Mouse (Mus musculus): ENCODE measurements around the gene Defb45. TPM values are rescaled to one million over a fixed set of nuclear protein-coding genes. Genes with fewer than 3 reads are reported as not detected.
A peak's percentile ranks its signal among the peaks of the same experiment; 100 is the strongest.

Gene Defb45
- polyA plus RNA-seq, 1 experiment from 2014 or later, result not detected

DNA sequence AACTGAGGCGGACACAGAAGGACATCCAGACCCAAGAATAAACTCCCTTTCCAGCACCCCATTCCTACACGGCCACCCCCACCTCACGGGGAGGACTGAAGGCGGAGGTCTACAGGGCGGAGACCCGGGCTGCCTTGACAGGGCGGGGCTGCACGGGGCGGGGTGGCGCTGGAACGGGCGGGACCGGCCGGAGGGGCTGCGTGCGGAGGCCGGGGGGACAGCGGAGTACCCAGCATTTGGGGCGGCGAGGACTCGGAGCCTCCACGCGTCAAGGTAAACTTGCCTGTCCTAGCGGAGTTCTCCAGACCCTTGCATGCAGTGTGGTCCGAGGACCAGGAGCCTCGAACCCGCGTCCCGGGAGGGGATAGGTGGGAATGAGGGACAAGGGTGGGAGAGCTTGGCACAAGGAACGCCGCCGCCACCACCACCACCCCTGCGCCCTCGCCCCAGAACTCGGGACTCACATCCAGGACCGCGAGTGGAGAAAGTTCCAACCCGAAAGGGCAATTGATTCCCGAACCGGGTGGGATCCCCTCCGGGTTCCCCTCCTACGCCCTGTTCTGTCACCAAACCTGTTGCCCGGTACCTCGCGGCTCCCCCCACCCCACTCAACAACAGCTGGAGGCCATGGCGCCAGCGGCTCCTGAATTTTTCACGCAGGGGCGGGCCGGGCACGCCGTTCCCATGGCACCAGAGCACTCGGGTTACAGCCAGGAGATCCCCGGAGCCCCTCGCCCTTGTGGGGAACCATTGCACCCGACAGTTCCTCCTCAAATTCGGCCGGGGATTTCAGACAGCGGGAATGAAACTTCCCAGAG is 27.8 kb upstream of the Defb45 start, which contains the start of gene Rem1:
Rem1 (plus strand) TSS at position 178 of the 818 bp plus-strand sequence.
- Histone ChIP-seq H3K4me2 (peak within 1 kb of the TSS; percentile 58), H3K36me3 (ENCODE audit: poor library complexity, severe bottlenecking) (no peaks in the 10 kb centered on the region), H3K27ac (no peak within 1 kb of the TSS), H3K4me1 (peaks cover 11% of the 10 kb centered on the region), H3K9me3 (replicated peaks) (no peaks in the 10 kb centered on the region), H3K4me3 (peak within 1 kb of the TSS; percentile 35), H3K9ac (peak within 1 kb of the TSS; percentile 41; the same call in 1 of the 2 replicates), H3K27me3 (peaks cover 51% of the 10 kb centered on the region)
- 2% methylated on average over 59 of the region's 59 CpGs for WGBS
- ATAC-seq, result no peak

DNA sequence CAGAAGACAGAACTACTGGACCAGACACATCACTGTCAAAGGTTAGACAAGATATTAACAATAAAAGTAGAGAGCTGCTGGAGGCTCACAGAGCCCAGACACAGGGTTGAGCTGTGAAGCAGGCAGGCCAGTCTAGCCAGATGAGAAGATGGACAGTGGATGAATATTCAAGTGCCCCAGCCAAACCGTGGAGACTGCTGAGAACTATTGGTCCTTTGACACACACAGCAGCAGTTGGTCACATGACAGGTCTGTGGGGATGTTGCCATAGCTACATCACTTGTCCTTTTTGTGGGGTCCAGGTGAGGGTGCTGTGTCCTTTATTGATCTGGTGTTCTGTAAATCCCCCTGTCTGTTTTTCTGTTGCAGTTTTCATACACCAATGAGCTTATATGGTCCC is 26.1 kb upstream of the Defb45 start:
- WGBS, result 0% methylated on average over 1 of the region's 1 CpGs
- Histone ChIP-seq H3K4me3 (no peak overlapping the region), H3K27me3 (peaks cover 50% of the 10 kb centered on the region), H3K4me2 (no peak overlapping the region), H3K27ac (no peak overlapping the region), H3K9ac (no peak overlapping the region), H3K36me3 (ENCODE audit: poor library complexity, severe bottlenecking) (no peaks in the 10 kb centered on the region), H3K4me1 (peaks cover 11% of the 10 kb centered on the region), H3K9me3 (replicated peaks) (no peaks in the 10 kb centered on the region)
- 0 out of 2 replicates have a peak, but pooled peaks have one; percentile 27 for ATAC-seq

DNA sequence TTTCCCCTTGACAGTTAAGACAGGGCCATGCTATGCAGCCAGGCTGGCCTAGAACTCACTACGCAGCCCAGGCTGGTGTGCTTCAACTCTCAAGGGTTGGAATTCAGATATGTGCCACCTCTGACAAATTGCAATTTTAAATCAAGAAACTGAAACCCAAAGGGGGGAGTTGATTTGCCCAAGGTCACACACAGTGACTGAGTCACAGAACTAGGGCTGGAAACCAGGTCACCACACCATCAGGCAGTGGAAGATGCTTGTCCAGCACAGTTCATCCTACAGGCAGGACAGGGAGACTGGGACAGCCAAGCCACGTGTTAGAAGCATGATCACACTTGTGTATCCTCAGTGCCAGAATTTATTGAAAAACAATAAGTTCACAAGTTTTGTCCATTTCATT is 25.4 kb upstream of the Defb45 start:
- no peak overlapping the region for H3K9ac ChIP-seq
- peaks cover 11% of the 10 kb centered on the region for H3K4me1 ChIP-seq
- H3K4me2 ChIP-seq, result no peak overlapping the region
- ATAC-seq, result no peak
- H3K27me3 ChIP-seq, result peaks cover 45% of the 10 kb centered on the region
- no peak overlapping the region for H3K4me3 ChIP-seq
- WGBS, result 87% methylated on average over 2 of the region's 2 CpGs
- H3K9me3 ChIP-seq (replicated peaks), result no peaks in the 10 kb centered on the region
- H3K27ac ChIP-seq, result no peak overlapping the region
- H3K36me3 ChIP-seq (ENCODE audit: poor library complexity, severe bottlenecking), result no peaks in the 10 kb centered on the region

DNA sequence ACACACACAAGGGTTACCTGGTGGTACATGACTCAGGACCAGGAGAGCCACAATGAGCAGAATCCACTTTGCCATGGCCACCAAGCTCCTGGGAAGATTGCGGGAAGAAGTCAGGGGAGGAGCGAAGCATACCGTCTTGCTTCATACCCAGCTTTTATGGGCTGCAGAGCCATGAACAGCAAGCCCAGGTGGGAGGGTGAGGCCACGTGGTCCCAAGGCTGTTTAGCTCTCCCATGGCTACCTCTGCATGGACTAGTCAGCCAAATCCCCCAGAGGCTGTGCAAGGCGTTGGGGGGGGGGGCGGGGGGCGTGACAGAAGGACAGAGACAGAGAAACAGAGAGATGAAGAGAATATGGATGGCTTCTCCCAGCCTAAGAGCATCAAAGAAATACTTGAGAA is 23.8 kb upstream of the Defb45 start, which contains the start of gene Defb25:
Defb25 (minus strand) TSS at position 101 of the 400 bp plus-strand sequence.
- H3K36me3 ChIP-seq (ENCODE audit: poor library complexity, severe bottlenecking), result no peaks in the 10 kb centered on the region
- H3K4me1 ChIP-seq, result peaks cover 11% of the 10 kb centered on the region
- no peak within 1 kb of the TSS for H3K9ac ChIP-seq
- H3K27ac ChIP-seq, result no peak within 1 kb of the TSS
- no peaks in the 10 kb centered on the region for H3K9me3 ChIP-seq (replicated peaks)
- ATAC-seq, result no peak
- H3K4me2 ChIP-seq, result no peak within 1 kb of the TSS
- whole genome bisulfite sequencing, result 80% methylated on average over 7 of the region's 7 CpGs
- H3K27me3 ChIP-seq, result peaks cover 29% of the 10 kb centered on the region
- no peak within 1 kb of the TSS for H3K4me3 ChIP-seq

DNA sequence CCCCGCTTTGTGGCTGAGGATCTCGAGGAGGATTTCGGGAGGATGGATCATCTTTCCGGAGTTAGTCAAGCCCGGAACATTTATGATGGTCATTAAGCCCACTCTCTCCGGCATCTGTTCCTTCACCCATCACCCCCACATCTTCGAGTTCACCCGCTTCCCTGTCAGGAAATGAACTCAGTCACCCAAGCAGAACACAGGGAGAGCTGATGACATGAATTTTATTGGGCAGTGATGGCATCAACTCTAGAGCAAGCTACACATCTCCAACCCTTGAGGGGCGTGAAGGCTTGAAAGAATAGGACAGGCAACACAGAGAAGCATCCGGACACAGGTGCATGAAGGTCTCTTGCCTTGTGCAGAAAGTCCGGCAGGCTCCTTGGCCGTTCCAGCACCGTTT is 23.0 kb upstream of the Defb45 start:
- WGBS, result 91% methylated on average over 13 of the region's 13 CpGs
- no peak for ATAC-seq
- peaks cover 21% of the 10 kb centered on the region for H3K27me3 ChIP-seq
- no peaks in the 10 kb centered on the region for H3K9me3 ChIP-seq (replicated peaks)
- no peak overlapping the region for H3K27ac ChIP-seq
- no peak overlapping the region for H3K9ac ChIP-seq
- no peak overlapping the region for H3K4me2 ChIP-seq
- H3K36me3 ChIP-seq (ENCODE audit: poor library complexity, severe bottlenecking), result no peaks in the 10 kb centered on the region
- H3K4me3 ChIP-seq, result no peak overlapping the region
- peaks cover 8% of the 10 kb centered on the region for H3K4me1 ChIP-seq

DNA sequence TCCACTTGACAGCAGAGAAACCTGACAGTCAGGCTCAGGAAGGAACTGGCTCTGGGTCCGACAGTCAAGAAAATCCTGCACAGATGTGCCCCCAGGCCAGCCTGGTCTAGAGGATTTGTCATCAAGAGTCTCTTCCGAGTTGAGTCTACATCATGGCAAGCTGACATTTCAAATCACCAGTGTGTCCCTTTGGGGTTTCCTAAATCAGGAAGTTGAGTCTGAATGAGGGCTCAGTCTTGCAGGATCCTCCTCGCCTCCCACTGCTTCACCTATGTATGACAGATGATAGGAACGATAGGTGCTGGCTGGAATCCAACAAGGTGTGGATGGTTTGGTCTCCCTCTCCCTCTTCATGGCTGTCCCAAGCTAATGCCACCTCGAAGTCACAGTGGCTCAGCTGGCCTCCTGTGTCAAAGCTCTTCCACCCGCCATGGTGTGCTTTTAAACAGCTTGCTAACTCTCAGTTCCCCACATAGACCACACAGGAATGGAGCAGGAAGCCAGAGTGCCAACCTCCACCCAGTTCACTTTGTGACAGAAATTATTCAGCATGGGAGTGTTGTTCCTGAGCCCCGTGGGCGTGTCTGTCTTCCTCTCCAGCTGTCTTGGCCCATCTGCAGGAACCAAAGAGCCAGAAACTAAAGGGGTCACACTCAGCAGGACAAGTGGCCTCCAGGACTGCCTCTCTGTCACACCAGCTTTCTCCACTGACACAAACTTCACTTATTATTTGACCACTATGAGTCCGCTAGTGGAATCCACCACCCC is 21.4 kb upstream of the Defb45 start:
- H3K9ac ChIP-seq, result no peak overlapping the region
- H3K27me3 ChIP-seq, result peaks cover 5% of the 10 kb centered on the region
- WGBS, result 75% methylated on average over 9 of the region's 9 CpGs
- no peak overlapping the region for H3K4me2 ChIP-seq
- no peaks in the 10 kb centered on the region for H3K36me3 ChIP-seq (ENCODE audit: poor library complexity, severe bottlenecking)
- H3K4me1 ChIP-seq, result no peaks in the 10 kb centered on the region
- H3K4me3 ChIP-seq, result no peak overlapping the region
- ATAC-seq, result no peak
- no peak overlapping the region for H3K27ac ChIP-seq
- H3K9me3 ChIP-seq (replicated peaks), result no peaks in the 10 kb centered on the region

DNA sequence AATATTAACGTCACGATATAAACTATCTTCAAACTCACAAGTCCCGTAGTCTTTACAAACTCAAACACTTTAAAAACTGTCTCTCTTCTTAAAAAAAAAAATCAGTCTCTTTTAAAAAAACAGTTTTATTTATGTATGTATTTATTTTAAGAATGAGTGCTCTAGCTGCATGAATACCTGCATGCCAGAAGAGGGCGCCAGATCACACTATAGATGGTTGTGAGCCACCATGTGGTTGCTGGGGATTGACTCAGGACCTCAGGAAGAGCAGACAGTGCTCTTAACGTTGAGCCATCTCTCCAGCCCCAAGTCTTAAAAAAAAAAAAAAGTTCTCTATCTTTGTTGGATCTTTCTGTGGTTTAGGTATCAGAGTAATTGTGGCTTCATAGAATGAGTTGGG is 18.2 kb upstream of the Defb45 start:
- H3K27me3 ChIP-seq, result no peaks in the 10 kb centered on the region
- no peak overlapping the region for H3K4me2 ChIP-seq
- H3K27ac ChIP-seq, result no peak overlapping the region
- 57% methylated on average over 5 of the region's 5 CpGs for WGBS
- no peak for ATAC-seq
- H3K36me3 ChIP-seq (ENCODE audit: poor library complexity, severe bottlenecking), result no peaks in the 10 kb centered on the region
- no peak overlapping the region for H3K9ac ChIP-seq
- H3K9me3 ChIP-seq (replicated peaks), result no peaks in the 10 kb centered on the region
- no peaks in the 10 kb centered on the region for H3K4me1 ChIP-seq
- no peak overlapping the region for H3K4me3 ChIP-seq

DNA sequence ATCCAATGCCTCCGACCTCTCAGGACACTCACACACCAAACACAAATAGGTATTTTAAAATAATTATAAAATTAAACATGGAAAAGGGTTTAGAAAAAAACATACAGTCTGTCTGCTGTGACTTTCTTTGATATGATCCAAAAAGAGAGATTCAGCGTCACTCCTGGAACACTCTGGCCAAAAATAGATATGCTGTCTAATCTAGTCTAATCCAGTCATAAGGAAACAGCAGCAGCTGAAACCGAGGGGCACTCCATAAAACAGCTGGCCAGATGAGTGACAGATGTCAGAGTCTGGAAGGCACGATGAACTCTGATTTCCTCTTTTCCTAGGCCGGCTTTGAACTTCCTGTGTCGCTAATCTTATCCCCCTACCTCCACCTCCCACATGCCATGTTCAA is 17.3 kb upstream of the Defb45 start:
- Histone ChIP-seq H3K36me3 (ENCODE audit: poor library complexity, severe bottlenecking) (no peaks in the 10 kb centered on the region), H3K4me1 (no peaks in the 10 kb centered on the region), H3K9me3 (replicated peaks) (no peaks in the 10 kb centered on the region), H3K9ac (no peak overlapping the region), H3K4me3 (no peak overlapping the region), H3K27ac (no peak overlapping the region), H3K4me2 (no peak overlapping the region), H3K27me3 (no peaks in the 10 kb centered on the region)
- WGBS, result 84% methylated on average over 6 of the region's 6 CpGs
- no peak for ATAC-seq

DNA sequence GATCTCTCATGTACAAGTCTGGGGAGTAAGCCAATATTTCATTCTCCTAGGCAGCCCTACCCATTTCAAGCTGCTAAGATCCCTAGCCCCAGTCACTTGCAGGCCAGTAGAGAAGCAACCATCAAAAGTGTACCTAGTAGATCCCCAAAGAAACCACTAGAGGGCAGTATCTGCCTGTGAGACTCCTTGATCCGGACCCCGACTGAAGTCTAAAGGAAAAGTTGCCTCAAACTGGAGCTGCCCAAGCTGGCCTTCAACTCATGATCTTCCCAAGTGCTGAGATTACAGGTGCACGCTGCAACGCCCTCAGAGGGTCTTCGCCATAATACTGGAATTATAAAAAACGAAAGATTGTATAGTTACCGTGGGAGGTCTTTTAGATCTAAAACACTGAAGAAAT is 16.4 kb upstream of the Defb45 start:
- Histone ChIP-seq H3K4me1 (no peaks in the 10 kb centered on the region), H3K4me3 (no peak overlapping the region), H3K9ac (no peak overlapping the region), H3K27me3 (no peaks in the 10 kb centered on the region), H3K9me3 (replicated peaks) (no peaks in the 10 kb centered on the region), H3K27ac (no peak overlapping the region), H3K4me2 (no peak overlapping the region), H3K36me3 (ENCODE audit: poor library complexity, severe bottlenecking) (no peaks in the 10 kb centered on the region)
- ATAC-seq, result peak; percentile 43; the same call in 1 of the 2 replicates
- 11% methylated on average over 7 of the region's 7 CpGs for WGBS

DNA sequence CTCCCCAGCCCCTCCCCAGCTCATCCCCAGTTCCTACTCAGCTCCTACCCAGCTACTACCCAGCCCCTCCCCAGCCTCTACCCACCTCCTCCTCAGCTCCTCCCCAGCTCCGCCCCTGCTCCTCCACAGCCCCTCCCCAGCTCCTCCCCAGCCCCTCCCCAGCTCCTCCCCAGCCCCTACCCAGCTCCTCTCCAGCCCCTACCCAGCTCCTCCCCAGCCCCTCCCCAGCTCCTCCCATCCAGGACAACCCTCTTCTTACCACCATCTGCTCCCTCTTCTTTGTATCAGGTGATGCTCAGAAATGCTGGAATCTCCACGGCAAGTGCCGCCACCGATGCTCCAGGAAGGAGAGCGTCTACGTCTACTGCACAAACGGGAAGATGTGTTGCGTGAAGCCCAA is 13.0 kb upstream of the Defb45 start:
- H3K27ac ChIP-seq, result no peak overlapping the region
- H3K4me1 ChIP-seq, result no peaks in the 10 kb centered on the region
- no peaks in the 10 kb centered on the region for H3K27me3 ChIP-seq
- H3K9me3 ChIP-seq (replicated peaks), result no peaks in the 10 kb centered on the region
- WGBS, result 41% methylated on average over 7 of the region's 8 CpGs
- no peak for ATAC-seq
- no peak overlapping the region for H3K4me3 ChIP-seq
- H3K36me3 ChIP-seq (ENCODE audit: poor library complexity, severe bottlenecking), result no peaks in the 10 kb centered on the region
- H3K4me2 ChIP-seq, result no peak overlapping the region
- no peak overlapping the region for H3K9ac ChIP-seq

DNA sequence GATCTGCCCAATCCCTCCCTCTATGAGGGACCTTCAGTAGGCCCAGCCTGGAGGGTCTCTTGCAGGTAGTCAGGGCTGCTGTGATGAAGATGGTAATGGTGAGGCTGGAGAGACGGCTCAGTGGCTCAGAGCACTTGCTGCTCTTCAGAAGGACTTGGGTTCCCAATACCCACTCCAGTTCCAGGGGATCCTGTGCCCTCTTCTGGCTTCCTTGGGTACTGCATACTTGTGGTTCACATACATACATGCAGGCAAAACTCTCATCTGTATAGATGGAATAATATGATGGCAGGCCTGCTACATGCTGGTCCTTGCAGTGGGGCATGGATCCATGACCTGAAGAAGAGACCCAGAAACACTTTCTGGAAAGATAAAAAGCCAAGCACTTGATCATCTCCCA is 9.5 kb upstream of the Defb45 start:
- no peaks in the 10 kb centered on the region for H3K4me1 ChIP-seq
- ATAC-seq, result no peak
- 100% methylated on average over 1 of the region's 1 CpGs for WGBS
- H3K9me3 ChIP-seq (replicated peaks), result no peaks in the 10 kb centered on the region
- no peak overlapping the region for H3K27ac ChIP-seq
- no peaks in the 10 kb centered on the region for H3K36me3 ChIP-seq (ENCODE audit: poor library complexity, severe bottlenecking)
- H3K4me3 ChIP-seq, result no peak overlapping the region
- H3K9ac ChIP-seq, result no peak overlapping the region
- no peaks in the 10 kb centered on the region for H3K27me3 ChIP-seq
- H3K4me2 ChIP-seq, result no peak overlapping the region

DNA sequence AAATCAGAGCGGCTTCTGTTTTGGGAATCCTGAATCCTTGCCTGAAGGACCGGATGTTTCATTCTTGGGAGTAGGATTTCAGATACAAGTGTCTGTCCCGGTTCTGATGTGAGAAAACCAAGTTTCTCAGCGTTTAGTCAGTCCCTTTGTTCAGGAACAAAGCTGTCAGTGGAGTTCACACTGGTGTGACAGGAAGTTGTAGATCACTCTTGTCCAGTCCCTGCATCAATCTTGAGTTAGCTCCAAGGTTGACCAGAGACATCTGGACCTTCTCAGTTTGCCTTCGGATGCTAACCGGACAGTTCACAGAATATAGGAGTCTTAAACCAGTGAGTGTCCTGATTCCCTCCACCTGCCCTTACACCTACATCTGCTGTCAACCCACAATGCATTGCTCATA is 8.5 kb upstream of the Defb45 start:
- Histone ChIP-seq H3K9me3 (replicated peaks) (no peaks in the 10 kb centered on the region), H3K27me3 (no peaks in the 10 kb centered on the region), H3K27ac (no peak overlapping the region), H3K4me2 (no peak overlapping the region), H3K4me3 (no peak overlapping the region), H3K9ac (no peak overlapping the region), H3K4me1 (no peaks in the 10 kb centered on the region), H3K36me3 (ENCODE audit: poor library complexity, severe bottlenecking) (no peaks in the 10 kb centered on the region)
- ATAC-seq, result no peak
- WGBS, result 79% methylated on average over 6 of the region's 6 CpGs
